Mouse (Mus musculus) G1E (cell line): ENCODE data around the gene Wfikkn1. TPM values are rescaled to one million over a fixed set of nuclear protein-coding genes. Genes with fewer than 3 reads are reported as not detected.

Source experiments
- ATAC-seq: 2 replicates; pipeline ENCODE4 v1.8.0; 2016; ENCODE audit warnings: mild to moderate bottlenecking; ENCODE audit not compliant: insufficient number of reproducible peaks, poor library complexity, low FRiP score, severe bottlenecking; ENCODE audit errors: extremely low read depth
- DNase-seq: peaks from one replicate; pipeline ENCODE4 v3.0.0; 2012; ENCODE audit warnings: low spot score
- H3K27me3 ChIP-seq: 2 replicates; pipeline ENCODE4 v1.6.1; 2012; ENCODE audit warnings: mild to moderate bottlenecking, low read length, inconsistent platforms; ENCODE audit not compliant: insufficient read depth
- H3K36me3 ChIP-seq: replicated peaks from 2 replicates; pipeline ENCODE3; 2012; ENCODE audit warnings: mild to moderate bottlenecking, inconsistent platforms
- H3K4me1 ChIP-seq: 2 replicates; pipeline ENCODE4 v1.6.1; 2012; ENCODE audit warnings: low read depth, low read length, inconsistent platforms, mixed read lengths; ENCODE audit not compliant: insufficient read depth
- H3K4me3 ChIP-seq: 2 replicates; pipeline ENCODE4 v1.5.1; 2012; ENCODE audit warnings: low read depth, mild to moderate bottlenecking, inconsistent platforms, low read length, moderate library complexity, mixed read lengths
- H3K9me3 ChIP-seq: replicated peaks from 2 replicates; pipeline ENCODE4 v1.6.1; 2012; ENCODE audit warnings: inconsistent platforms
- CTCF ChIP-seq: IDR thresholded peaks from 2 replicates; pipeline ENCODE4 v1.5.1; 2012; ENCODE audit warnings: low read depth, low read length, inconsistent platforms, mixed read lengths
- GATA1 ChIP-seq: IDR thresholded peaks from 2 replicates; pipeline ENCODE4 v1.6.1; 2012; ENCODE audit warnings: borderline replicate concordance, low read length, inconsistent platforms, mixed read lengths
- GATA2 ChIP-seq: IDR thresholded peaks from 2 replicates; pipeline ENCODE4 v1.6.1; 2012; ENCODE audit warnings: low read depth, low read length, inconsistent platforms, borderline replicate concordance
- POLR2AphosphoS5 ChIP-seq: IDR thresholded peaks from 2 replicates; pipeline ENCODE4 v1.6.1; 2012; ENCODE audit warnings: low read depth, low read length, inconsistent platforms; ENCODE audit not compliant: insufficient replicate concordance
- TAL1 ChIP-seq: conservative IDR thresholded peaks from 2 replicates; pipeline ENCODE4 v1.6.1; 2012; ENCODE audit warnings: low read depth, low read length, inconsistent platforms, mixed read lengths
- polyA plus RNA-seq: library from polyadenylated mRNA; stranded (reverse); fragments of >175 nt; gene quantifications from 2 replicates; pipeline ENCODE4 v1.2.3, GENCODE M21; 2012
- total RNA-seq, 2 experiments: library from RNA; stranded (forward) in 1 of 2; stranded (reverse) in 1 of 2; fragments of 200-1000 nt in 1 of 2; fragments of >200 nt in 1 of 2; fragmentation: Nextera tagmentation in 1 of 2; gene quantifications; 2 replicates each; pipeline ENCODE4 v1.2.3; 2014 to 2017

Gene Wfikkn1
- total and polyA plus RNA-seq, 3 experiments: 0.55 to 1.4 (median 0.57) TPM

DNA sequence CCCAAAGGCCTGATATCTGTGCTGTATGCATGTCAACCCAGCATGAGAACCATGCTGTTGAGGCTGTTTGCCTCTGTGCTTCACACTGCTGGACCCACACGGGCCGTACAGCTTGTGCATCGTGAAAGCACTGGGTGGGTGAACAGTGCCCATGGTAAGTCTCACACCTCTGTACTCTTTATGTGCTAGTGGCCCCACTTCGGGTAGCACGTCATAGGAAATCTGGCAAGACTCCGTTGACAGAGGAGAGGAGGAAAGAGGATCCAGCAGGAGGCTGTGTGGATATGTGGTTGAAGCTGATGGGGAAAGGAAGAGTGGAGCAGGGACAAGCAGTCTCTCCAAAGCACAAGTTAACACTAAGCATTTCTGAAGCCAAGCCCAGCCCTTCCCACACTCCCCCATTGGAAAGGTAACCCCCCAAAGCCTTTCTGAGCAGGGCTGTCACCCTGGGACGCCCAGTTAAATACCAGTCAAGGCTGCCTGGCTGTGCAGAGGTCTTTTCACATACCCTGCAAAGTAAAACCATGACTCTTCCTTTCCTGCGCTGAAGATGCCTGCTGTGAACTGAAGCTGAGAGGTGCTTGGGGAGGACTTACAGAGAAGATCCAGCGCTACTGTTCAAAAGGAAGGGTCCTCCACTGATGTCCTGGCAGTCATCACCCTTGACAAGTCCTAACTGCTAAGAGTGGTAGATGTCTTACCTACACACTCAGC lies 37.5 kb upstream of the Wfikkn1 start:
- no peaks in the 10 kb centered on the region for H3K9me3 ChIP-seq
- H3K27me3 ChIP-seq: no peaks in the 10 kb centered on the region
- peaks cover 56% of the 10 kb centered on the region for H3K36me3 ChIP-seq
- H3K4me3 ChIP-seq: peak overlapping the region; percentile 99
- ATAC-seq (no peak), DNase-seq (no peak)
- no peak for TF ChIP-seq POLR2AphosphoS5
- TF ChIP-seq GATA1: no peak
- no peak for TF ChIP-seq GATA2
- no peak for TF ChIP-seq CTCF
- no peak for TF ChIP-seq TAL1
- H3K4me1 ChIP-seq: peaks cover 59% of the 10 kb centered on the region

DNA sequence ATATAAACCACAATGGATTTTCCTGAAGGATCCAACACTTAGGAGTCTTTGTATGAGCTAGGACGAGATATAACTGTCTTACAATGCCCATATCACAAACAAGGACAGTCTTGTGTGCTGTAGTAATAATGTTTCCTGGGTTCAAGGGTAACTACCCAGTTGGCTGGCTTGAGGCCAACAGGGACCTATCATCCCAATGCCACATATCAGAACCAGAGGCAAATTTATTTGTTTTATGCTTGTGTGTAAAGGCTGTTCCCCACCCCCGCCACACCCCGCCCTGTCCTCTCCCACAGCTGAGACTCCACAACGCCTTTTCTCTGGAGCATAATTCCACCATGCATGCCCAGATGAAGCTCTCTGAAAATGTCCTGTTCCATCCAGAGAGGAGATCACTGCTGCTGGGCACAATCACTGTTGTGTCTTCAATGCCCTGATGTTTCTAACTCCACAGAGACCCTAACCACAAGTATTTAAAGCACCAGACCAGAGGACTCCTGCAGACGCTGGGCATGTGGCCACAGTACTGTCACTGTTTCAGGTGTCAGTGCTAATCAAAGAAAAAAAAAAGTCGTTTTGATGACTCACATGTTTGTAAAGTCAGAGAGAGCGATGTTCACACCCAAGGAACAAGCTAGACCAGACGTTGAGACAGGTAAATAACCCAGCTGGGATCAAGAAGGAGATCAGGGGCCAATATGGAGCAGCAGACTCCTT lies 36.4 kb upstream of the Wfikkn1 start:
- peaks cover 59% of the 10 kb centered on the region for H3K4me1 ChIP-seq

GRCm38 (mm10) chr17:25914295-25914694 lies 33.6 kb upstream of the Wfikkn1 start:
- Histone ChIP-seq H3K36me3 (peaks cover 72% of the 10 kb centered on the region), H3K27me3 (no peaks in the 10 kb centered on the region), H3K9me3 (no peaks in the 10 kb centered on the region), H3K4me3 (no peak overlapping the region), H3K4me1 (peaks cover 55% of the 10 kb centered on the region)
- no peak for DNase-seq
- no peak for TF ChIP-seq TAL1
- ATAC-seq: no peak

More for the DNA sequence above, 36.4 kb upstream of the Wfikkn1 start:
- no peaks in the 10 kb centered on the region for H3K9me3 ChIP-seq
- no peaks in the 10 kb centered on the region for H3K27me3 ChIP-seq
- TF ChIP-seq POLR2AphosphoS5: no peak
- no peak for TF ChIP-seq TAL1
- no peak for TF ChIP-seq GATA1
- TF ChIP-seq CTCF: no peak
- TF ChIP-seq GATA2: no peak
- DNase-seq (no peak), ATAC-seq (no peak)
- H3K36me3 ChIP-seq: peaks cover 57% of the 10 kb centered on the region
- H3K4me3 ChIP-seq: no peak overlapping the region

GRCm38 (mm10) chr17:25913877-25914275 lies 33.2 kb upstream of the Wfikkn1 start:
- DNase-seq: no peak
- ATAC-seq: no peak; the same call in 1 of the 2 replicates
- peaks cover 51% of the 10 kb centered on the region for H3K4me1 ChIP-seq
- H3K9me3 ChIP-seq: no peaks in the 10 kb centered on the region
- H3K27me3 ChIP-seq: no peaks in the 10 kb centered on the region
- TF ChIP-seq POLR2AphosphoS5 (no peak), CTCF (no peak), GATA2 (no peak), GATA1 (no peak), TAL1 (no peak)
- H3K36me3 ChIP-seq: peaks cover 72% of the 10 kb centered on the region
- no peak overlapping the region for H3K4me3 ChIP-seq

DNA sequence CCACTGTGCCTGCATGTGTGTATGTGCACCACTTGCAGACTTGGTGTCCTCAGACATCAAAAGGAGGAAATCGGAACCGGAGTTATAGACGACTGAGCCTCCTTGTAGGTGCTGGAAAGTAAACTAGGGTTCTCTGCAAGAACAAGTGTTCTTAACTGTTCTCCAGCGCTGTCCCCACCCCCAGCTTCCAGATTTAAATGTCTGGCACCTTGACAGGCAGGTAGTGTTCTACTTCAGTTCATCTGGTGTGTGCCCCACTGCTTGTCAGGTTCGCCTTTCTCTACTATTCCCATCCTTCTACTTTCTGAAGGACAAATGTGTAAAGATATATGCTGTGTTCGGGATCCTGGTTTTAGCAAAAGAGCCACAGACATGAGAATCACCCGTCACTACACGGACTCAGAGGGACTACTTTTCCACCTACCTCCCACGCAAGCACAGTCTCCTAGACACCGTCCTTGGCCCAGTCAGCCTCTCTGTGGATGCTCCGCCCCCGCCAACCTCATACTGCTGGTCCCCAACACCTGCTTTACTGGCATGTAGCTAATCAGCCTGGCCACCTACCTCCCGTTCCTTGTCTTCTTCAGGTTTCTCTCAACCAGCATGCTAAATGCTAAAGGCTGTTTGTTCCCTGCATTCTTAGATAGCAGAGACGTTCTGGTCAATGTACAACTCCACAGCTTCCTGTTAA lies 32.7 kb upstream of the Wfikkn1 start:
- DNase-seq: no peak
- Histone ChIP-seq H3K4me1 (peaks cover 45% of the 10 kb centered on the region), H3K9me3 (no peaks in the 10 kb centered on the region), H3K36me3 (peaks cover 70% of the 10 kb centered on the region), H3K27me3 (no peaks in the 10 kb centered on the region), H3K4me3 (no peak overlapping the region)
- TF ChIP-seq GATA2 (no peak), POLR2AphosphoS5 (no peak), GATA1 (no peak), CTCF (no peak), TAL1 (no peak)
- no peak for ATAC-seq

DNA sequence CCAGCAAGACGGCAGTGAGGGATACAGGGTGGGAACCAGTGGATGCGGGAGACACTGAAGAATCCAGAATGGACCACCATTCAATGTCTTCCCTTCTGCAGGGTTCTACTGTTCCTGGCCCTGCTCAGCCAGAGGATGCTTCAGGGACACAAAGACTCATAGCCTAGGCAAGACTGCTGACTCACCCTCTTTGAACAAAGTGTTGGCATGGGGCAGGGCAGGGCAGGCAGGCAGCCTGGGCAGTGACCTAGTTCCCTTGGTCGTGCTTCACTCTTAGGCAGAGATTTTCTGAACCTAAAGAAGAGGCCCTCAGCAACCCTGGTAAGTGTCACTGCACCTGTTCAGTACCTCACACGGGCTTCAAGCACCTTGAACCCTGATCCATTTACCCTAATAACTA lies 31.2 kb upstream of the Wfikkn1 start:
- Histone ChIP-seq H3K4me1 (peaks cover 30% of the 10 kb centered on the region), H3K27me3 (no peaks in the 10 kb centered on the region), H3K9me3 (no peaks in the 10 kb centered on the region), H3K36me3 (peaks cover 68% of the 10 kb centered on the region), H3K4me3 (no peak overlapping the region)
- TF ChIP-seq GATA1 (no peak), POLR2AphosphoS5 (no peak)
- DNase-seq: no peak
- ATAC-seq: no peak
